Mouse (Mus musculus): ENCODE data around the gene Gm42906.

- no peak for TF ChIP-seq CTCF (IDR thresholded peaks at IDR 0.05 in 2 of 3, conservative IDR thresholded peaks at IDR 0.05 in 1 of 3; ENCODE audit: control insufficient read depth in 1 of 3, insufficient read depth in 1 of 3, low read depth in 2 of 3, low read length in 3 of 3, poor library complexity in 1 of 3, severe bottlenecking in 1 of 3)
- TF ChIP-seq POLR2A (IDR thresholded peaks at IDR 0.05; ENCODE audit: control insufficient read depth in 1 of 2, insufficient read depth in 1 of 2, low read depth in 1 of 2, low read length in 2 of 2, poor library complexity in 1 of 2): no peak
- no peak for TF ChIP-seq ZNF384 (IDR thresholded peaks at IDR 0.05; ENCODE audit: low read depth, low read length)
- no peak for TF ChIP-seq TCF12 (IDR thresholded peaks at IDR 0.05; ENCODE audit: low read depth, low read length)
- TF ChIP-seq E2F4 (IDR thresholded peaks at IDR 0.05; ENCODE audit: borderline replicate concordance, low read depth, low read length): no peak
- no peak for TF ChIP-seq HCFC1 (IDR thresholded peaks at IDR 0.05; ENCODE audit: low read depth, low read length)
- TF ChIP-seq ELF1 (IDR thresholded peaks at IDR 0.05; ENCODE audit: low read depth, low read length): no peak
- TF ChIP-seq GATA1 (IDR thresholded peaks at IDR 0.05; ENCODE audit: low read depth, low read length): no peak
- TF ChIP-seq EP300 (IDR thresholded peaks at IDR 0.05; ENCODE audit: low read depth in 1 of 2, low read length in 2 of 2): no peak
- no peak for TF ChIP-seq TAL1 (IDR thresholded peaks at IDR 0.05; ENCODE audit: low read length)
- TF ChIP-seq GABPA (IDR thresholded peaks at IDR 0.05; ENCODE audit: low read depth, low read length): no peak
Measured at GRCm38 (mm10) chr5:151116192-151116887, 311.6 kb downstream of the Gm42906 start.

All from MEL (cell line).